Mouse (Mus musculus) stomach, embryonic 14.5 days (tissue): Measurements from ENCODE around the gene Nsun4. TPM values are rescaled to one million over a fixed set of nuclear protein-coding genes. Genes with fewer than 3 reads are reported as not detected.

Experiments
- ATAC-seq: fragments of 200-750 bp; cut with Nextera tagmentation; 2 replicates; pipeline ENCODE4 v1.8.0; 2017; ENCODE audit warnings: low read depth, moderate TSS enrichment; ENCODE audit not compliant: insufficient number of reproducible peaks, insufficient read depth, low FRiP score
- H3K27ac ChIP-seq: fragments of 300-500 bp; sonication (generic); 2 replicates; pipeline ENCODE4 v1.5.1; 2014; ENCODE audit warnings: mild to moderate bottlenecking, low read length, moderate library complexity, mixed read lengths
- H3K27me3 ChIP-seq: fragments of 300-500 bp; sonication (generic); 2 replicates; pipeline ENCODE4 v1.6.1; 2014; ENCODE audit warnings: low read length, control low read depth, mixed read lengths; ENCODE audit not compliant: control insufficient read depth, insufficient read depth
- H3K36me3 ChIP-seq: fragments of 300-500 bp; sonication (generic); 2 replicates; pipeline ENCODE4 v1.6.1; 2014; ENCODE audit warnings: mild to moderate bottlenecking, control low read depth, low read length, moderate library complexity, mixed read lengths; ENCODE audit not compliant: control insufficient read depth, insufficient read depth
- H3K4me1 ChIP-seq: fragments of 300-500 bp; sonication (generic); 2 replicates; pipeline ENCODE4 v1.6.1; 2014; ENCODE audit warnings: low read length, control low read depth, mixed read lengths; ENCODE audit not compliant: control insufficient read depth, insufficient read depth
- H3K4me2 ChIP-seq: fragments of 300-500 bp; sonication (generic); replicated peaks from 2 replicates; pipeline ENCODE4 v1.6.1; 2014; ENCODE audit warnings: low read depth, low read length, control low read depth
- H3K4me3 ChIP-seq: fragments of 300-500 bp; sonication (generic); 2 replicates; pipeline ENCODE4 v1.5.1; 2014; ENCODE audit warnings: low read depth, low read length, control low read depth
- H3K9ac ChIP-seq: fragments of 300-500 bp; sonication (generic); replicated peaks from 2 replicates; pipeline ENCODE4 v1.6.1; 2014; ENCODE audit warnings: low read depth, mild to moderate bottlenecking, control low read depth, low read length, moderate library complexity, mixed read lengths
- H3K9me3 ChIP-seq: fragments of 300-500 bp; sonication (generic); 2 replicates; pipeline ENCODE4 v1.6.1; 2016; ENCODE audit warnings: low read depth, low read length, control low read depth; ENCODE audit not compliant: control insufficient read depth
- WGBS: fragments of 180-500 bp; shearing (Covaris S2); extraction: QIAGEN DNeasy Blood & Tissue Kit; methylation state at CpG from one replicate; pipeline ENCODE4 v1.1.7; 2014; 5-methylcytosine and 5-hydroxymethylcytosine counted together
- polyA plus RNA-seq: library from polyadenylated mRNA; unstranded; fragments of >200 nt; fragmentation: Nextera tagmentation; extraction: Ambion mirVana; gene quantifications from 2 replicates; pipeline ENCODE4 v1.2.1, GENCODE M21; 2014

Gene Nsun4
- 22.3 and 23.4 TPM in 2 replicates for polyA plus RNA-seq

- Histone ChIP-seq H3K4me3 (peak within 1 kb of the TSS; percentile 53), H3K9me3 (no peaks in the 10 kb centered on the region), H3K9ac (peak within 1 kb of the TSS; percentile 41), H3K27ac (peak within 1 kb of the TSS; percentile 91), H3K36me3 (0 out of 2 replicates have a peak, but pooled peaks cover under 1% of the 10 kb centered on the region), H3K27me3 (no peaks in the 10 kb centered on the region), H3K4me2 (peak within 1 kb of the TSS; percentile 86), H3K4me1 (0 out of 2 replicates have a peak, but pooled peaks cover 6% of the 10 kb centered on the region)
- ATAC-seq = peak; percentile 97
- under 1% methylated on average over 35 of the region's 35 CpGs for WGBS
Measured at GRCm38 (mm10) chr4:116053399-116053961, at the start of gene Nsun4. Gene Nsun4, minus strand, starts transcription at chr4:116053876.

GRCm38 (mm10) chr4:116100959-116101358, 47.3 kb upstream of the Nsun4 start:
- H3K27me3 ChIP-seq = no peaks in the 10 kb centered on the region
- peaks cover 46% of the 10 kb centered on the region for H3K36me3 ChIP-seq
- H3K4me2 ChIP-seq = no peak overlapping the region
- 85% methylated on average over 7 of the region's 7 CpGs for WGBS
- no peak for ATAC-seq
- H3K9me3 ChIP-seq = no peaks in the 10 kb centered on the region
- no peak overlapping the region for H3K27ac ChIP-seq
- no peak overlapping the region for H3K9ac ChIP-seq
- H3K4me1 ChIP-seq = no peaks in the 10 kb centered on the region
- no peak overlapping the region for H3K4me3 ChIP-seq

- H3K27ac ChIP-seq = no peak overlapping the region
- 62% methylated on average over 8 of the region's 8 CpGs for WGBS
- ATAC-seq = no peak
- H3K4me1 ChIP-seq = no peaks in the 10 kb centered on the region
- no peaks in the 10 kb centered on the region for H3K9me3 ChIP-seq
- no peak overlapping the region for H3K9ac ChIP-seq
- H3K36me3 ChIP-seq = peaks cover 61% of the 10 kb centered on the region
- H3K27me3 ChIP-seq = no peaks in the 10 kb centered on the region
- H3K4me3 ChIP-seq = no peak overlapping the region
- no peak overlapping the region for H3K4me2 ChIP-seq
Measured at GRCm38 (mm10) chr4:116097211-116097610, 43.5 kb upstream of the Nsun4 start.

- H3K36me3 ChIP-seq = peaks cover 58% of the 10 kb centered on the region
Measured at GRCm38 (mm10) chr4:116096291-116096690, 42.6 kb upstream of the Nsun4 start.

GRCm38 (mm10) chr4:116088510-116089249, 35.0 kb upstream of the Nsun4 start:
- Histone ChIP-seq H3K9me3 (no peaks in the 10 kb centered on the region), H3K27ac (no peak overlapping the region), H3K27me3 (no peaks in the 10 kb centered on the region), H3K4me2 (no peak overlapping the region), H3K4me3 (no peak overlapping the region), H3K4me1 (no peaks in the 10 kb centered on the region), H3K36me3 (peaks cover 36% of the 10 kb centered on the region), H3K9ac (no peak overlapping the region)
- 88% methylated on average over 23 of the region's 23 CpGs for WGBS
- no peak for ATAC-seq

More at GRCm38 (mm10) chr4:116096291-116096690, 42.6 kb upstream of the Nsun4 start:
- H3K27ac ChIP-seq = no peak overlapping the region
- ATAC-seq = no peak
- H3K9me3 ChIP-seq = no peaks in the 10 kb centered on the region
- no peak overlapping the region for H3K4me2 ChIP-seq
- no peaks in the 10 kb centered on the region for H3K4me1 ChIP-seq
- WGBS = 89% methylated on average over 10 of the region's 10 CpGs
- H3K9ac ChIP-seq = no peak overlapping the region
- no peak overlapping the region for H3K4me3 ChIP-seq
- no peaks in the 10 kb centered on the region for H3K27me3 ChIP-seq

- Histone ChIP-seq H3K27me3 (no peaks in the 10 kb centered on the region), H3K27ac (peak overlapping the region; percentile 98), H3K36me3 (peaks cover 27% of the 10 kb centered on the region), H3K4me3 (peak overlapping the region; percentile 85), H3K4me1 (peaks cover 21% of the 10 kb centered on the region), H3K9ac (peak overlapping the region; percentile 97), H3K4me2 (peak overlapping the region; percentile 94), H3K9me3 (no peaks in the 10 kb centered on the region)
- ATAC-seq = no peak
- 56% methylated on average over 3 of the region's 3 CpGs for WGBS
Measured at GRCm38 (mm10) chr4:116077240-116078095, 23.8 kb upstream of the Nsun4 start.

- H3K27ac ChIP-seq = peak overlapping the region; percentile 98
- peak; percentile 21; the same call in 1 of the 2 replicates for ATAC-seq
- H3K9me3 ChIP-seq = no peaks in the 10 kb centered on the region
- H3K4me2 ChIP-seq = peak overlapping the region; percentile 94
- peaks cover 21% of the 10 kb centered on the region for H3K4me1 ChIP-seq
- peak overlapping the region; percentile 97 for H3K9ac ChIP-seq
- WGBS = 2% methylated on average over 37 of the region's 37 CpGs
- peaks cover 19% of the 10 kb centered on the region for H3K36me3 ChIP-seq
- no peaks in the 10 kb centered on the region for H3K27me3 ChIP-seq
- peak overlapping the region; percentile 85 for H3K4me3 ChIP-seq
Measured at GRCm38 (mm10) chr4:116076369-116077231, 22.9 kb upstream of the Nsun4 start.
